Mouse (Mus musculus): ENCODE results near the gene Umad1.

Umad1 gene

DNA sequence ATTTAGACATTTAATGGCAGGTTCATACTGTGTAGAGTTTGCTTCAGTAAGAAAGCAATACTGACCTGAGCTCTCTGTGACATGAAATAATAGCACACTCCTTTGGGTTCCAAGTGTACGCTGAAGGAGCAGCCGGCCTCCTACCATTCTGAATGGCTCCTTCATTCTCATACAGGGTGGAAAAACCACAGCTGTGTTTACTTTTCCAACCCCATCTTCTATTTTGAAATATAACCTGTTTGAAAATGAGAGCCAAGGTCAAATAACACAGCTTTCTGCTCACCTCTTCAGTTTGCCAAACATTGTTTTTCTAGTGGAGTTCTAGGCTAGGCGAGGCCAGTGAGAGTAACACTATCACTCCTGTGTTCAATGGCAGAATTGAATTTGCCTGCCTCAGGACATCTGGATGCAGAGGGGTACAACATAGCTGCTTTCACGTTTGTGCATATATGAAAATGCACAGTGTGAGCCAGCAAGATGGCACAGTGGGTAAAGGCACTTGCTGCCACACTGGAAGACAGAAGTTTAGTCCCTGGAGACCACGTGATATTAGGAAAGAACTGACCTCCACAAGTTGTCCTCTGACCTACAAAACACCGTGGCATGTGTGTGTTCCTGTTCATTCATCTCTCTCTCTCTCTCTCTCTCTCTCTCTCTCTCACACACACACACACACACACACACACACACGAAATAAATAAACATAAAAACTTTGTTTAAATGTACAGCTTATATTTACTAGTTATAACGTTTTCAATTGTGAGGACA is 157.9 kb downstream of the Umad1 start:
- in situ Hi-C loops (cut with MboI) = no loop called here

DNA sequence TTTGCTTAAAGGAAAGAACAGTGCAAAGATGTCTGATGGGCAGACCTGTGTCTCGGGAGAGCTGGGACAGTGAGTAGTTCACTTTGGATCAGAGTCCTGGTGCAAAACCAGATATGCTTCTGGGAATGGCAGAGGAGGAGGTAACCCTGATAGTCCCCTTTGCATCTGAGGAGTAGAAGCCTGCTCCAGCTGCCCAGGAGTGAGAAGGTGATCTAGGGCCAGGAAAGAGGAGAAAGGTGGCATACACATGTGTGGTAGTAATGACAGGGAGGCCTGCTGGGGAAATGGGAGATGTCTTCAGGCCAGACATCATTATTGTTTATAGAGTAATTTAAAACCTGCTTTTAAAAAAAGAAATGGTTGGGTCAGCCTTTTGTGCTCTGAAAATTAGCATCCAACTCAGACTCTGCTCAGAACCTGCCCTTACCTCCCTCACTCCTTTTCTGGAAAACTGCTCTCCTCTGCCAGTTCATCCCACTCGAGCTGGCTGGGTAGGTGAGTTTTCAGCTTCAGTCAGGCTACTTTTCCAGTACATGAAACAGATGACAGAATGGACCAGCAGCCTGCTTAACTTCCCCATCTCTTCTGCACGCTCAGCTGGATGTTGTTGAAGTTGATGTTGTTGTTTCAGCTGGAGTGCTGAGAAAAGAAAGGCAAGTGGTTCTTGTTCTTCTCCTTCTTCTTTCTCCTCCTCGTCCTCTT is 160.5 kb downstream of the Umad1 start:
- in situ Hi-C loops (cut with MboI) = no loop called here

GRCm38 (mm10) chr6:8420187-8420503 is 161.1 kb downstream of the Umad1 start:
- in situ Hi-C loops (cut with MboI) = no loop called here

DNA sequence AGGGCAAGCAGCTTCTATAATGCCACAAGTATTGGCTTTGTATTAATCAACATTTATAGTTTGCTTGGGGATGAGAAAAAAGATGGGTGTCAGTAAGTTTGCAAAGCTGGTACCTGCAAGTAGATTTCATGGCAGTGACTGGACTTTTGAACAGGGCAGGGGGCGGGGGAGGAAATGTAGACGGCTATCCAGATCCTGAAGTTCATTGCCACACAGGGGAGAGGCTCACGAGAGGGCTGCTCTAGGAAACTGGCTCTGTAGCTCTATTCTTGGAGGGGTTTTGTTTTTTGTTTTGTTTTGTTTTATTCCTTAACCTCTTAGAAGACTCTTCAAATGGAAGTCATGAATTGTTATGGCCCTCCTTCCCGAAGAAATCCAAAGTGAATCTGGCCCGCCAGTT is 162.3 kb downstream of the Umad1 start:
- in situ Hi-C loops (cut with MboI) = no loop called here

GRCm38 (mm10) chr6:8421959-8422581 is 163.0 kb downstream of the Umad1 start:
- in situ Hi-C loops (cut with MboI) = no loop called here

- in situ Hi-C loops (cut with MboI) = no loop called here
Measured at GRCm38 (mm10) chr6:8423142-8423541, 164.1 kb downstream of the Umad1 start.

DNA sequence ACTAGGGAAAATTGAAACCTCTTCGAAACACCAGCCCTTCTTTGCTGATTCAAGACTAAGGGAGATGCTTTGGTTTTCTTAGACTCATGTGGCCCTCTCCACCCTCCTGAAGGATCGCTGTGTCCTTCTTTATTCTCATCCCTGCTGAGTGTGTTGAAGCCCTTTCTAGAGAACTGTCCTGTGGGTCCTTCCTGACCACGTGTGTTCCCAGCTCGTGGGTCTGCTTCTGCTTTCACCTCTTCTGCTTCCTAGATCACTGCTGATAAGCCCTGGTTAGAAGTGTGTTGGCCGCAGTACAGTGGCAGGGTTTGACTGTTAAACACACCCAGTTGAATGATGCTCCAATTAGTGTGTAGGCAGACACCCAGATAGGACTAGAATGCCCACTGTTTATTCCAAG is 168.6 kb downstream of the Umad1 start:
- in situ Hi-C loops (cut with MboI) = no loop called here

- in situ Hi-C loops (cut with MboI) = no loop called here
Measured at GRCm38 (mm10) chr6:8430610-8431234, 171.6 kb downstream of the Umad1 start.

DNA sequence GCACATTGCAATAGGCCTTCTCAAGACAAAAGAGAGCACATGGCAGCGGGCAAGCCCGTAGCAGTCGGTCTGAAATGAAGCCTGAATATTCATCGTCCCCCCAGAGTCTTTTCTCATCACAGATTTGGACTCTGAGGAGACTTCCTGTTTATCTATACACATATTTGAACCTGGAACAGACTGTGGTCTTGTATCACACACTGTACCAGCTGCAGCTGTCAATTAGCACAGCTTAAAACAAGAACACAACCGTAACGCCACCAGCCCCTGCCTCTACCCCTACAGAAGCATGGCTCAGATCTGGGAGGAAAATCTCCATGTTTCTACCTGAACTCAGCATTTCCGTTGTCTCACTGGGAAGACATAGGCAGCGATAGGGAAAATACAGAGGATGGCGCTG is 174.1 kb downstream of the Umad1 start:
- in situ Hi-C loops (cut with MboI) = no loop called here

DNA sequence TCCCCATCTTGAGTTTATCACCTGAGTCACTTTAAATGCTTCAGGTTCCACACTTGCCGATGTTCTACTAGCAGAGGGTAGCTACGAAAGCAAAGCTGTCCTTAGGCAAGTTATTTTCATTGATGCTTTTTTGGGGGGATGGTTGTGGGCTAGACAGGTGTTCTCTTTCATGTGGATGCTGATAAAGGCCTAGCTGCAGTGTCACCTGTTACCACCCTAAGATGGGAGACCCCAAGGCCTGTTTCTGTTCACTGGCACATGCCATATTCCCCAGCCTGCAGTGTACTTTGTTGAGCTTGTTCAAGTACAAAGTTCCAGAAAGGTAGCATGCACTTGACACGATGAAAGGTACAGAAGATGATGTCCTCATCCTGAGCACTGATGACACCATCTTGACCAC is 178.8 kb downstream of the Umad1 start:
- in situ Hi-C loops (cut with MboI) = no loop called here

DNA sequence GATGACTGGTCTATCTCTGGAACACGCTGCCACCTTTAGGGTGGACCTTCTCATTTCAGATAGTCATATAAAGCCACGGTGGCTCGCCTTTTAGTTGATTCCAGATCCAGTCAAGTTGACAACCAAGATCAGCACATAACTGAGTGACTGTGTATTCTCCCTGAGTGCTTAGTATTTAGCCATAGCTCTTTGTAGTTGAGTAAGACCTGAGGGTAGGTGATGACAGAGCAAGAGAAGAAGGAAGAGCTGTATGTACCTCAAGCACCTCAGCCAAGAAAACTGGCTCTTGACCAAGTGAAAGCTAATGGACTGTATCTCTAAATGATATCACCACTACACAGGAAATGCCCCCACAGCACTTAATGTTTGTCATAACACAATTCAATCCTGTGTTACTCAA is 182.7 kb downstream of the Umad1 start:
- in situ Hi-C loops (cut with MboI) = no loop called here

GRCm38 (mm10) chr6:8446786-8447185 is 187.7 kb downstream of the Umad1 start:
- in situ Hi-C loops (cut with MboI) = no loop called here

- in situ Hi-C loops (cut with MboI) = no loop called here
Measured at GRCm38 (mm10) chr6:8455599-8455998, 196.5 kb downstream of the Umad1 start.

DNA sequence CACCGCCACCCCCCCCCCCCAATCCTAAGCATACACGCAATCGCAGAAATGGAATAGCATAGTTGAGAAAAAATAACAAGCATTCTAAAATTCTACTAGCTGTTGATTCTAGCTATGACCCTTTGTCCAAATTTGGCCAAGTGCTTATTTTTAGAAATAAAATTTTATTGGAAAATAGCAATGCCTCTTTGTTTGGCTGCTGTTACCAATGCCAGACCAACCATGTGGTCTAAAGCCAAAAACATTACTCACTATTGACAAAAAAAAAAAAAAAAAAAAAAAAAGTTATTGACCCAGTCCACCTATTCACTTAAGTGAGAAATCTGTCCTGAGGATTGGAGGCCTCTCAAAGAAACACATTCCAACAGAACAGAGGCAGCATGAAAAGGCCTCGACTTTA is 199.5 kb downstream of the Umad1 start:
- in situ Hi-C loops (cut with MboI) = no loop called here

- in situ Hi-C loops (cut with MboI) = no loop called here
Measured at GRCm38 (mm10) chr6:8462447-8462846, 203.4 kb downstream of the Umad1 start.

DNA sequence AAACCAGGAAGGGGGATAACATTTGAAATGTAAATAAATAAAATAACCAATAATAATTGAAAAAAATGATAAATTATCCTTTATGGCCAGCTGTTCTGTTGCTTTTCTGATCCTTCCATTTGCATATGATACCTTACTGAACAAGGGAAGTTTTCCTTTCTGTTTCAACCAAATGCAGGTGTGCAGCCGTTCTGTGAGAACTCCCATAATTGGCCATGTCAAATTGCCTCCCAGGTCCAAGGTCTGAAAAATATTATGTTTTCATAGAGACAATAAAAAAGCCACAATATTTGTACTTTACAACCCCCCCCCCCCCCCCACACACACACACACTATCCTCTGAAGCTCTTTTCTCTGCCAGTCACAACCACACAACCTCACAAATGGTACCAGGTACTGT is 206.3 kb downstream of the Umad1 start:
- in situ Hi-C loops (cut with MboI) = no loop called here

DNA sequence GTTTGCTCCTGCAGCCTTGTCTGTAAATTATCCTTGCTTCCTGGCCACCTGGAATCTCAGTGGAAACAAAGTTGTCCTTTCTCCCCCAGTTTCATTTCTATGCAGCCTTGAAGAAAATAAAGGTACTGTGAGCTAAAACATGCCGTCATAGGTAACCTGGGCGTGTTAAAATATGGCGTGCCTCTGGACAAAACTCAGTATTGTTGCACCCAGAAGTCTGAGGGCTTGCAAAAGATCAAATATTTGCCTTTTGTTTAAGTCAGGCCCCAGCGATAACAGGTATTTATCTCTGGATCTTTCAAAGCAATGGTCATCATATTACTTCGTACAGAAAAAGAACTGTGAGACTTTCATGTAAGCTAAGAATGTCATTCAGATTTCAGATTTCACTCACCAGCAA is 206.9 kb downstream of the Umad1 start:
- in situ Hi-C loops (cut with MboI) = no loop called here

DNA sequence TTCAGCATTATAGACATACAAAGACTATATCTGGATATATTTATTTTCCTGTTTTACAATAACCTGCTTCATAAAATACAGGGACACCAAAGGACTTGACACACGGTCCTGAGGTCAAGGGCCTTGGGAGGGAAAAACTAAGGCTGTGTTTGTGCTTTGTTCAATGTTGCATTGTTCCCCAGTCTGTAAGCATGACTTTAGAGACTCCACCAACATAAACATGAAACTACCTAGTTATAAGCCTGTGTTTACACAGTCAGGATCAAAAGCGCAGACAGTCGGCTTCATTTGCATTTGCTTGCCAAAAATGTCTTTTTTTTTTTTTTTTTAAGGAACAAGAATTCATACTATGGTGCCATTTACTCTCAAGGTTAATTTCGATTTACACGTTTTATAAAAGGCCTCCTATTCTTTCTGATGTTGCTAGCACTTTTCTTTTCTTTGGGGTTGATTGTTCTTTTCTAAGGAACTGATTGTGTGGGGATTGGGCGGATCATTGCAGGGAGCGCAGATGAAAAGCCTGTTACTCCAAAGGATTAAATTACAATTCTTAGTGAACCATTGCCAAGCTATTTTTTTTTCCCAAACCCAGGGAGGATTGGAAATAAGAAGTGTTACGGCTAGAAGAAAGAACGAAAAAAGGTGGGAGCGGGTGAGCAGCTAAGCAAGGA is 208.7 kb downstream of the Umad1 start:
- in situ Hi-C loops (cut with MboI) = no loop called here

- in situ Hi-C loops (cut with MboI) = no loop called here
Measured at GRCm38 (mm10) chr6:8469918-8470317, 210.8 kb downstream of the Umad1 start.

DNA sequence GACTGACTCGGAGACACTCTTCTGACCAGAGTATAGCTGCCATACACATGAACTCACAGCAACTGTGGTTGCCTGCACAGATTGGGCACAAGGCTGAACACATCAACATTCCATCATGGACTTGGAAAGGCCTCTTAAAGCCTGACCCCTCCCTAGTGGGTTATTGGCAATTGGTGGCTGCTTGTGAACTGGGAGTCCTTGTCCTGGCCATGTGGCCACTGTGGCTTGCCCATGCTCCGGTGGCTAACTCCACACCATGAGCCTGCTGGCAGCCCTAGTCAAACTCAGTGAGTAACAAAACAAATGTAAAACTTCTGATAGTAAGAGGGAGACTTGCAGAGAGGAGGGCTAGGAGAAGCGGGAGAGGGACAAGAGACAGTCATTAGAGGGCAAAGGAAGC is 213.0 kb downstream of the Umad1 start:
- in situ Hi-C loops (cut with MboI) = no loop called here

- in situ Hi-C loops (cut with MboI) = no loop called here
Measured at GRCm38 (mm10) chr6:8472915-8473314, 213.8 kb downstream of the Umad1 start.

GRCm38 (mm10) chr6:8473498-8473897 is 214.4 kb downstream of the Umad1 start:
- in situ Hi-C loops (cut with MboI) = no loop called here

Data from mature B cell (primary cell).